Mouse (Mus musculus) forebrain, embryonic 12.5 days (tissue): ENCODE results near the gene Gm20388. TPM values are rescaled to one million over a fixed set of nuclear protein-coding genes. Genes with fewer than 3 reads are reported as not detected.

ENCODE experiments used
- ATAC-seq: fragments of 200-750 bp; cut with Nextera tagmentation; 2 replicates; pipeline ENCODE4 v1.8.0; 2017; ENCODE audit warnings: moderate TSS enrichment; ENCODE audit not compliant: low FRiP score
- H3K27ac ChIP-seq: fragments of 300-500 bp; sonication (generic); 2 replicates; pipeline ENCODE4 v1.5.1; 2016; ENCODE audit warnings: mild to moderate bottlenecking
- H3K27me3 ChIP-seq: fragments of 300-500 bp; sonication (generic); 2 replicates; pipeline ENCODE4 v1.6.1; 2016; ENCODE audit warnings: mild to moderate bottlenecking
- H3K36me3 ChIP-seq: fragments of 300-500 bp; sonication (generic); replicated peaks from 2 replicates; pipeline ENCODE4 v1.6.1; 2016; ENCODE audit warnings: mild to moderate bottlenecking
- H3K4me1 ChIP-seq: fragments of 300-500 bp; sonication (generic); 2 replicates; pipeline ENCODE4 v1.6.1; 2016
- H3K4me2 ChIP-seq: fragments of 300-500 bp; sonication (generic); 2 replicates; pipeline ENCODE4 v1.6.1; 2016; ENCODE audit warnings: mild to moderate bottlenecking, moderate library complexity
- H3K4me3 ChIP-seq: fragments of 300-500 bp; sonication (generic); replicated peaks from 2 replicates; pipeline ENCODE4 v1.5.1; 2016; ENCODE audit warnings: mild to moderate bottlenecking
- H3K9ac ChIP-seq: fragments of 300-500 bp; sonication (generic); 2 replicates; pipeline ENCODE4 v1.6.1; 2016; ENCODE audit warnings: mild to moderate bottlenecking
- H3K9me3 ChIP-seq: fragments of 300-500 bp; sonication (generic); 2 replicates; pipeline ENCODE4 v1.6.1; 2016
- WGBS: fragments of 180-500 bp; shearing (Covaris S2); methylation state at CpG from one replicate; pipeline ENCODE4 v1.1.7; 2016; 5-methylcytosine and 5-hydroxymethylcytosine counted together
- polyA plus RNA-seq: library from polyadenylated mRNA; unstranded; fragments of >200 nt; fragmentation: Nextera tagmentation; extraction: Ambion mirVana; gene quantifications from 2 replicates; pipeline ENCODE4 v1.2.1, GENCODE M21; 2016

Gm20388 gene
- polyA plus RNA-seq, 1 experiment from 2014 or later: not detected

GRCm38 (mm10) chr8:124198230-124198629 lies 4287.6 kb downstream of the Gm20388 start:
- 79% methylated on average over 7 of the region's 7 CpGs for WGBS
- Histone ChIP-seq H3K36me3 (no peaks in the 10 kb centered on the region), H3K27ac (no peak overlapping the region), H3K4me1 (0 out of 2 replicates have a peak, but pooled peaks cover 2% of the 10 kb centered on the region), H3K27me3 (no peaks in the 10 kb centered on the region; the same call in 1 of the 2 replicates), H3K4me3 (no peak overlapping the region), H3K9me3 (no peaks in the 10 kb centered on the region), H3K4me2 (no peak overlapping the region), H3K9ac (no peak overlapping the region)
- ATAC-seq: no peak

GRCm38 (mm10) chr8:124200400-124200799 lies 4289.8 kb downstream of the Gm20388 start:
- no peak overlapping the region for H3K4me2 ChIP-seq
- no peaks in the 10 kb centered on the region for H3K36me3 ChIP-seq
- no peak overlapping the region for H3K4me3 ChIP-seq
- no peak for ATAC-seq
- 68% methylated on average over 7 of the region's 7 CpGs for WGBS
- H3K9ac ChIP-seq: no peak overlapping the region
- no peaks in the 10 kb centered on the region; the same call in 1 of the 2 replicates for H3K27me3 ChIP-seq
- peaks cover 2% of the 10 kb centered on the region; the same call in 1 of the 2 replicates for H3K4me1 ChIP-seq
- no peaks in the 10 kb centered on the region for H3K9me3 ChIP-seq
- no peak overlapping the region for H3K27ac ChIP-seq

- Histone ChIP-seq H3K4me3 (no peak overlapping the region), H3K27me3 (no peaks in the 10 kb centered on the region; the same call in 1 of the 2 replicates), H3K4me1 (no peaks in the 10 kb centered on the region; the same call in 1 of the 2 replicates), H3K9ac (no peak overlapping the region), H3K27ac (no peak overlapping the region), H3K36me3 (no peaks in the 10 kb centered on the region), H3K4me2 (no peak overlapping the region), H3K9me3 (no peaks in the 10 kb centered on the region)
- no peak for ATAC-seq
- WGBS: 86% methylated on average over 8 of the region's 8 CpGs
Measured at GRCm38 (mm10) chr8:124201706-124202105, 4291.1 kb downstream of the Gm20388 start.

GRCm38 (mm10) chr8:124202895-124203294 lies 4292.3 kb downstream of the Gm20388 start:
- Histone ChIP-seq H3K4me2 (no peak overlapping the region), H3K36me3 (no peaks in the 10 kb centered on the region), H3K27me3 (no peaks in the 10 kb centered on the region; the same call in 1 of the 2 replicates), H3K9ac (no peak overlapping the region), H3K4me3 (no peak overlapping the region), H3K9me3 (no peaks in the 10 kb centered on the region), H3K27ac (no peak overlapping the region), H3K4me1 (no peaks in the 10 kb centered on the region; the same call in 1 of the 2 replicates)
- WGBS: 90% methylated on average over 5 of the region's 5 CpGs
- ATAC-seq: no peak

GRCm38 (mm10) chr8:124204001-124204601 lies 4293.5 kb downstream of the Gm20388 start:
- Histone ChIP-seq H3K4me2 (no peak overlapping the region), H3K4me3 (no peak overlapping the region), H3K27ac (peak overlapping the region; percentile 58; the same call in 1 of the 2 replicates), H3K27me3 (no peaks in the 10 kb centered on the region; the same call in 1 of the 2 replicates), H3K9me3 (no peaks in the 10 kb centered on the region), H3K4me1 (no peaks in the 10 kb centered on the region; the same call in 1 of the 2 replicates), H3K9ac (no peak overlapping the region), H3K36me3 (no peaks in the 10 kb centered on the region)
- ATAC-seq: no peak
- 66% methylated on average over 13 of the region's 13 CpGs for WGBS

- H3K27ac ChIP-seq: no peak overlapping the region
- H3K36me3 ChIP-seq: no peaks in the 10 kb centered on the region
- no peak overlapping the region for H3K4me3 ChIP-seq
- H3K4me2 ChIP-seq: no peak overlapping the region
- no peaks in the 10 kb centered on the region for H3K9me3 ChIP-seq
- whole genome bisulfite sequencing: 81% methylated on average over 2 of the region's 2 CpGs
- no peaks in the 10 kb centered on the region for H3K4me1 ChIP-seq
- no peak overlapping the region for H3K9ac ChIP-seq
- no peak for ATAC-seq
- H3K27me3 ChIP-seq: no peaks in the 10 kb centered on the region
Measured at GRCm38 (mm10) chr8:124212148-124212547, 4301.5 kb downstream of the Gm20388 start.

GRCm38 (mm10) chr8:124216951-124217350 lies 4306.3 kb downstream of the Gm20388 start:
- Histone ChIP-seq H3K4me3 (no peak overlapping the region), H3K9me3 (no peaks in the 10 kb centered on the region), H3K36me3 (no peaks in the 10 kb centered on the region), H3K4me2 (no peak overlapping the region), H3K4me1 (no peaks in the 10 kb centered on the region), H3K27ac (no peak overlapping the region), H3K27me3 (no peaks in the 10 kb centered on the region; the same call in 1 of the 2 replicates), H3K9ac (no peak overlapping the region)
- no peak for ATAC-seq

- H3K27ac ChIP-seq: no peak overlapping the region
- WGBS: 78% methylated on average over 2 of the region's 2 CpGs
- H3K9me3 ChIP-seq: no peaks in the 10 kb centered on the region
Measured at GRCm38 (mm10) chr8:124229883-124230282, 4319.2 kb downstream of the Gm20388 start.

GRCm38 (mm10) chr8:124230496-124231175 lies 4320.0 kb downstream of the Gm20388 start:
- H3K27ac ChIP-seq: no peak overlapping the region

More at GRCm38 (mm10) chr8:124229883-124230282, 4319.2 kb downstream of the Gm20388 start:
- H3K4me2 ChIP-seq: no peak overlapping the region
- H3K9ac ChIP-seq: no peak overlapping the region
- H3K27me3 ChIP-seq: peaks cover 3% of the 10 kb centered on the region; the same call in 1 of the 2 replicates
- H3K4me1 ChIP-seq: peaks cover 29% of the 10 kb centered on the region
- ATAC-seq: no peak
- H3K36me3 ChIP-seq: no peaks in the 10 kb centered on the region
- H3K4me3 ChIP-seq: no peak overlapping the region

GRCm38 (mm10) chr8:124231176-124231484 lies 4320.5 kb downstream of the Gm20388 start, which contains the start of gene Galnt2:
Gene Galnt2 (plus strand): TSS chr8:124231391.
- H3K4me1 ChIP-seq: peaks cover 33% of the 10 kb centered on the region
- peak within 1 kb of the TSS; percentile 71 for H3K27ac ChIP-seq
- H3K4me2 ChIP-seq: peak within 1 kb of the TSS; percentile 84
- peak; percentile 88 for ATAC-seq
- no peaks in the 10 kb centered on the region for H3K36me3 ChIP-seq
- peaks cover 3% of the 10 kb centered on the region; the same call in 1 of the 2 replicates for H3K27me3 ChIP-seq
- H3K9me3 ChIP-seq: no peaks in the 10 kb centered on the region
- H3K9ac ChIP-seq: peak within 1 kb of the TSS; percentile 92
- peak within 1 kb of the TSS; percentile 92 for H3K4me3 ChIP-seq
- WGBS: under 1% methylated on average over 50 of the region's 53 CpGs

More at GRCm38 (mm10) chr8:124230496-124231175, 4320.0 kb downstream of the Gm20388 start:
- Histone ChIP-seq H3K4me3 (peak overlapping the region; percentile 92), H3K9me3 (no peaks in the 10 kb centered on the region), H3K36me3 (no peaks in the 10 kb centered on the region), H3K9ac (0 out of 2 replicates have a peak overlapping the region, but pooled peaks have one; percentile 92), H3K4me1 (peaks cover 33% of the 10 kb centered on the region), H3K4me2 (peak overlapping the region; percentile 84), H3K27me3 (peaks cover 3% of the 10 kb centered on the region; the same call in 1 of the 2 replicates)
- 54% methylated on average over 8 of the region's 8 CpGs for WGBS
- peak; percentile 60 for ATAC-seq

GRCm38 (mm10) chr8:124231485-124232279 lies 4321.0 kb downstream of the Gm20388 start:
- under 1% methylated on average over 72 of the region's 83 CpGs for WGBS
- Histone ChIP-seq H3K27ac (peak overlapping the region; percentile 71), H3K4me2 (peak overlapping the region; percentile 84), H3K27me3 (peaks cover 3% of the 10 kb centered on the region; the same call in 1 of the 2 replicates), H3K9me3 (no peaks in the 10 kb centered on the region), H3K9ac (peak overlapping the region; percentile 92), H3K4me1 (peaks cover 33% of the 10 kb centered on the region), H3K4me3 (peak overlapping the region; percentile 92), H3K36me3 (no peaks in the 10 kb centered on the region)
- ATAC-seq: peak; percentile 69

- H3K36me3 ChIP-seq: no peaks in the 10 kb centered on the region
- H3K4me1 ChIP-seq: peaks cover 33% of the 10 kb centered on the region
- WGBS: 4% methylated on average over 18 of the region's 18 CpGs
- no peak for ATAC-seq
- no peak overlapping the region for H3K27ac ChIP-seq
- peaks cover 3% of the 10 kb centered on the region; the same call in 1 of the 2 replicates for H3K27me3 ChIP-seq
- no peaks in the 10 kb centered on the region for H3K9me3 ChIP-seq
- H3K9ac ChIP-seq: peak overlapping the region; percentile 92
- peak overlapping the region; percentile 92 for H3K4me3 ChIP-seq
- peak overlapping the region; percentile 84 for H3K4me2 ChIP-seq
Measured at GRCm38 (mm10) chr8:124232280-124232600, 4321.6 kb downstream of the Gm20388 start.
